Mouse (Mus musculus) ES-Bruce4 (cell line): Measurements from ENCODE around the gene Cep128. TPM values are rescaled to one million over a fixed set of nuclear protein-coding genes. Genes with fewer than 3 reads are reported as not detected.
"Not testable (repeated sequence)": the region's sequence is repeated elsewhere in the genome, so short reads cannot be mapped to it uniquely, and the experiment has no call there.

Source experiments
- H3K27ac ChIP-seq: 2 replicates; pipeline ENCODE4 v1.5.1; 2012; ENCODE audit warnings: low read length, inconsistent platforms; ENCODE audit not compliant: insufficient read depth
- H3K27me3 ChIP-seq: 2 replicates; pipeline ENCODE4 v1.6.1; 2012; ENCODE audit warnings: mild to moderate bottlenecking, low read length, inconsistent platforms; ENCODE audit not compliant: control insufficient read depth, poor library complexity, insufficient read depth, severe bottlenecking
- H3K36me3 ChIP-seq: 2 replicates; pipeline ENCODE4 v1.6.1; 2012; ENCODE audit warnings: inconsistent platforms, mild to moderate bottlenecking, low read length, moderate library complexity; ENCODE audit not compliant: control insufficient read depth, poor library complexity, insufficient read depth, severe bottlenecking
- H3K4me1 ChIP-seq: one replicate; pipeline ENCODE4 v1.8.1; 2011; ENCODE audit warnings: low read length; ENCODE audit not compliant: control insufficient read depth, insufficient read depth
- H3K4me3 ChIP-seq: 2 replicates; pipeline ENCODE4 v1.5.1; 2011; ENCODE audit warnings: low read depth, mild to moderate bottlenecking, low read length
- H3K9ac ChIP-seq: 2 replicates; pipeline ENCODE4 v1.6.1; 2012; ENCODE audit warnings: low read depth, mild to moderate bottlenecking, inconsistent platforms; ENCODE audit not compliant: poor library complexity, severe bottlenecking
- H3K9me3 ChIP-seq: replicated peaks from 2 replicates; pipeline ENCODE4 v1.6.1; 2012; ENCODE audit warnings: mild to moderate bottlenecking, low read length, inconsistent platforms; ENCODE audit not compliant: control insufficient read depth, poor library complexity, insufficient read depth, severe bottlenecking
- CTCF ChIP-seq: IDR thresholded peaks from one replicate; pipeline ENCODE4 v1.8.1; 2011; ENCODE audit warnings: low read depth, low read length
- EP300 ChIP-seq: IDR thresholded peaks from 2 replicates; pipeline ENCODE4 v1.6.1; 2011; ENCODE audit warnings: low read depth, low read length; ENCODE audit not compliant: insufficient read depth
- POLR2A ChIP-seq: IDR thresholded peaks from one replicate; pipeline ENCODE4 v1.8.1; 2011; ENCODE audit warnings: low read length; ENCODE audit not compliant: insufficient read depth
- polyA plus RNA-seq: library from polyadenylated mRNA; stranded (reverse); fragments of >200 nt; gene quantifications from 2 replicates; pipeline ENCODE4 v1.2.4, GENCODE M21; 2011; ENCODE audit warnings: low read depth; ENCODE audit not compliant: missing spikeins, insufficient read depth, insufficient read length

The Cep128 gene
- polyA plus RNA-seq, 1 experiment, result 18.3 TPM

GRCm38 (mm10) chr12:91008170-91008569 is 376.0 kb downstream of the Cep128 start:
- H3K9ac ChIP-seq, result no peak overlapping the region
- no peaks in the 10 kb centered on the region for H3K4me1 ChIP-seq
- no peak overlapping the region for H3K27ac ChIP-seq
- H3K36me3 ChIP-seq, result no peaks in the 10 kb centered on the region
- no peaks in the 10 kb centered on the region for H3K9me3 ChIP-seq
- no peak overlapping the region for H3K4me3 ChIP-seq
- TF ChIP-seq POLR2A (no peak), EP300 (no peak), CTCF (no peak)
- H3K27me3 ChIP-seq, result no peaks in the 10 kb centered on the region

GRCm38 (mm10) chr12:90997539-90997938 is 386.7 kb downstream of the Cep128 start:
- Histone ChIP-seq H3K4me3 (no peak overlapping the region), H3K36me3 (no peaks in the 10 kb centered on the region), H3K27ac (no peak overlapping the region), H3K9ac (no peak overlapping the region), H3K27me3 (no peaks in the 10 kb centered on the region), H3K4me1 (no peaks in the 10 kb centered on the region), H3K9me3 (no peaks in the 10 kb centered on the region)
- TF ChIP-seq CTCF, result no peak
- TF ChIP-seq POLR2A, result no peak
- no peak for TF ChIP-seq EP300

- no peak overlapping the region for H3K27ac ChIP-seq
- H3K4me1 ChIP-seq, result no peaks in the 10 kb centered on the region
- TF ChIP-seq EP300 (no peak), POLR2A (no peak), CTCF (no peak)
- H3K27me3 ChIP-seq, result no peaks in the 10 kb centered on the region
- no peaks in the 10 kb centered on the region for H3K36me3 ChIP-seq
- H3K9me3 ChIP-seq, result no peaks in the 10 kb centered on the region
- no peak overlapping the region for H3K9ac ChIP-seq
- H3K4me3 ChIP-seq, result no peak overlapping the region
These were observed 390.9 kb downstream of the Cep128 start for GRCm38 (mm10) chr12:90993331-90993730.

- Histone ChIP-seq H3K27ac (no peak overlapping the region), H3K36me3 (no peaks in the 10 kb centered on the region), H3K27me3 (no peaks in the 10 kb centered on the region), H3K9ac (no peak overlapping the region), H3K9me3 (no peaks in the 10 kb centered on the region), H3K4me1 (no peaks in the 10 kb centered on the region), H3K4me3 (no peak overlapping the region)
- TF ChIP-seq POLR2A (no peak), CTCF (no peak), EP300 (no peak)
These were observed 396.4 kb downstream of the Cep128 start for GRCm38 (mm10) chr12:90987782-90988181.

GRCm38 (mm10) chr12:90987259-90987658 is 396.9 kb downstream of the Cep128 start:
- Histone ChIP-seq H3K9me3 (no peaks in the 10 kb centered on the region), H3K4me1 (no peaks in the 10 kb centered on the region), H3K27ac (no peak overlapping the region), H3K4me3 (no peak overlapping the region), H3K36me3 (no peaks in the 10 kb centered on the region), H3K9ac (no peak overlapping the region), H3K27me3 (no peaks in the 10 kb centered on the region)
- TF ChIP-seq POLR2A, result no peak
- TF ChIP-seq CTCF, result no peak
- TF ChIP-seq EP300, result no peak

- no peak for TF ChIP-seq POLR2A
- peaks cover 17% of the 10 kb centered on the region for H3K9me3 ChIP-seq
- no peak overlapping the region for H3K4me3 ChIP-seq
- H3K27ac ChIP-seq, result no peak overlapping the region
- no peaks in the 10 kb centered on the region for H3K27me3 ChIP-seq
- no peaks in the 10 kb centered on the region for H3K4me1 ChIP-seq
- no peaks in the 10 kb centered on the region; the same call in 1 of the 2 replicates for H3K36me3 ChIP-seq
- H3K9ac ChIP-seq, result no peak overlapping the region
These were observed 402.2 kb downstream of the Cep128 start for GRCm38 (mm10) chr12:90982018-90982417.

GRCm38 (mm10) chr12:90976406-90976805 is 407.8 kb downstream of the Cep128 start:
- H3K4me3 ChIP-seq, H3K36me3 ChIP-seq, H3K27me3 ChIP-seq, H3K9ac ChIP-seq, H3K4me1 ChIP-seq: not testable (repeated sequence)
- Histone ChIP-seq H3K27ac (peak overlapping the region; percentile 91), H3K9me3 (peaks cover 23% of the 10 kb centered on the region)
